Mouse (Mus musculus): Measurements from ENCODE around the gene Spred2. TPM values are rescaled to one million over a fixed set of nuclear protein-coding genes. Genes with fewer than 3 reads are reported as not detected.

The Spred2 gene
- 60.0 and 60.2 TPM in 2 replicates for polyA plus RNA-seq (2012)

GRCm38 (mm10) chr11:19923888-19924756 lies at the start of gene Spred2:
TSS of gene Spred2 (plus strand) at chr11:19924375.

Other genes with a start within 250 kb of the Spred2 start
- gene Actr2, start 188.5 kb downstream of the Spred2 start, polyA plus RNA-seq (2012): 82.8 and 84.5 TPM in 2 replicates

All from megakaryocyte-erythroid progenitor cell, adult 5 weeks (primary cell).